Mouse (Mus musculus) lung, postnatal 0 days (tissue): ENCODE measurements around the gene Lrrc56.

ENCODE experiments used
- CTCF ChIP-seq: IDR thresholded peaks from 2 replicates; pipeline ENCODE4 v1.5.1; 2016; ENCODE audit warnings: antibody characterized with exemption, mild to moderate bottlenecking
- EP300 ChIP-seq: IDR thresholded peaks from 2 replicates; pipeline ENCODE4 v1.6.1; 2016; ENCODE audit warnings: antibody characterized with exemption, mild to moderate bottlenecking, control low read depth

DNA sequence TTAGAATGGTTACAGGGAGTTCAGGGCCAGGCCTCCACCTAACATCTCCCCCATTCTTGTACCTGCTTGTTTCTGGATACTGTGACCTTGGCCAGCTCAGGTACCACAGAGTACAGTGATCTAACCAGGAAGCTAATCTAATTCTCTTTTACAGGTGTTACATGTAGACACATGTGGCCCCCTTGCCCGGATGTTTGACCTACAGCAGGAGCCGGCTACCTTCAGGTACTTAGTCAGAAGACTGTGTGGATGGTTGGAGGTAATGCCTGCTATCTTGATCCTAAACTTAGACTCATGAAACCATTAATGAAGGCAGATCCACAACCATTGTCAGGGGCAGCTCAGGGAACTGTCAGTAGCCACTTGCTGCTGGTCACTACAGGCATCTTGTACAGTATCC is 1.8 kb downstream of the Lrrc56 start:
- TF ChIP-seq EP300 (no peak), CTCF (no peak)
